Mouse (Mus musculus) hindbrain, embryonic 16.5 days (tissue): Measurements from ENCODE around the gene Tmem158. TPM values are rescaled to one million over a fixed set of nuclear protein-coding genes. Genes with fewer than 3 reads are reported as not detected.

ENCODE experiments used
- ATAC-seq: fragments of 200-750 bp; cut with Nextera tagmentation; 2 replicates; pipeline ENCODE4 v1.8.0; 2017; ENCODE audit warnings: moderate TSS enrichment, moderate library complexity
- H3K27ac ChIP-seq: fragments of 300-500 bp; sonication (generic); 2 replicates; pipeline ENCODE4 v1.5.1; 2014; ENCODE audit warnings: low read depth, mild to moderate bottlenecking, control low read depth, low read length, moderate library complexity
- H3K27me3 ChIP-seq: fragments of 300-500 bp; sonication (generic); replicated peaks from 2 replicates; pipeline ENCODE4 v1.6.1; 2014; ENCODE audit warnings: low read length; ENCODE audit not compliant: control insufficient read depth, insufficient read depth
- H3K36me3 ChIP-seq: fragments of 300-500 bp; sonication (generic); 2 replicates; pipeline ENCODE4 v1.6.1; 2014; ENCODE audit warnings: mild to moderate bottlenecking, low read length, moderate library complexity, mixed read lengths; ENCODE audit not compliant: control insufficient read depth, insufficient read depth
- H3K4me1 ChIP-seq: fragments of 300-500 bp; sonication (generic); 2 replicates; pipeline ENCODE4 v1.6.1; 2014; ENCODE audit warnings: low read depth, low read length; ENCODE audit not compliant: control insufficient read depth, insufficient read depth
- H3K4me2 ChIP-seq: fragments of 300-500 bp; sonication (generic); 2 replicates; pipeline ENCODE4 v1.6.1; 2014; ENCODE audit warnings: mild to moderate bottlenecking, low read length, control low read depth, moderate library complexity
- H3K4me3 ChIP-seq: fragments of 300-500 bp; sonication (generic); 2 replicates; pipeline ENCODE4 v1.5.1; 2014; ENCODE audit warnings: mild to moderate bottlenecking, low read length, control low read depth, moderate library complexity
- H3K9ac ChIP-seq: fragments of 300-500 bp; sonication (generic); 2 replicates; pipeline ENCODE4 v1.6.1; 2014; ENCODE audit warnings: low read depth, mild to moderate bottlenecking, control low read depth, low read length, moderate library complexity
- H3K9me3 ChIP-seq: fragments of 300-500 bp; sonication (generic); 2 replicates; pipeline ENCODE4 v1.6.1; 2014; ENCODE audit warnings: mild to moderate bottlenecking, low read length, moderate library complexity; ENCODE audit not compliant: control insufficient read depth
- WGBS: fragments of 180-500 bp; shearing (Covaris S2); extraction: QIAGEN DNeasy Blood & Tissue Kit; methylation state at CpG from one replicate; pipeline ENCODE4 v1.1.7; 2014; 5-methylcytosine and 5-hydroxymethylcytosine counted together
- polyA plus RNA-seq: library from polyadenylated mRNA; unstranded; fragments of >200 nt; fragmentation: Nextera tagmentation; extraction: Ambion mirVana; gene quantifications from 2 replicates; pipeline ENCODE4 v1.2.1, GENCODE M21; 2015

The Tmem158 gene
- polyA plus RNA-seq, 1 experiment from 2014 or later, result 25.3 TPM

DNA sequence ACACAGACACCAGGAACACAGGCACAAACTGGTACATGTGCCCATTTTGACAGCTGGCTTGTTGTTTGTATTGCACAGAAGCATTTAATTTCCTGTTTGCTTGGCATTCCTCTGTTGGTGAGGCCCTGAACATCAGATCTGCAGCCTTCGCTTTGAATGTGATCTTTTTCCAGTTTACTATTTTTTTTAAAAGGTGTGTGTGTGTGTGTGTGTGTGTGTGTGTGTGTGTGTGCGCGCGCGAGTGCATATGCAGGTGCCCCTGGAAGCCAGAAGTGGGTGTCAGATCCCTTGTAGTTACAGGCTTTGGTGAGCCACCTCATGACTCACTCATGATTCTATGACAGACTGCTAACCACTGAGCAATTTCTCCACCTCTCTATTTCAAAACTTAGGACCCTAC, 20.3 kb downstream of the Tmem158 start:
- ATAC-seq, result no peak
- Histone ChIP-seq H3K27ac (no peak overlapping the region), H3K27me3 (no peaks in the 10 kb centered on the region), H3K4me2 (no peak overlapping the region), H3K9ac (no peak overlapping the region), H3K4me1 (peaks cover 2% of the 10 kb centered on the region), H3K36me3 (no peaks in the 10 kb centered on the region), H3K4me3 (no peak overlapping the region), H3K9me3 (no peaks in the 10 kb centered on the region)
- WGBS, result 98% methylated on average over 5 of the region's 5 CpGs

DNA sequence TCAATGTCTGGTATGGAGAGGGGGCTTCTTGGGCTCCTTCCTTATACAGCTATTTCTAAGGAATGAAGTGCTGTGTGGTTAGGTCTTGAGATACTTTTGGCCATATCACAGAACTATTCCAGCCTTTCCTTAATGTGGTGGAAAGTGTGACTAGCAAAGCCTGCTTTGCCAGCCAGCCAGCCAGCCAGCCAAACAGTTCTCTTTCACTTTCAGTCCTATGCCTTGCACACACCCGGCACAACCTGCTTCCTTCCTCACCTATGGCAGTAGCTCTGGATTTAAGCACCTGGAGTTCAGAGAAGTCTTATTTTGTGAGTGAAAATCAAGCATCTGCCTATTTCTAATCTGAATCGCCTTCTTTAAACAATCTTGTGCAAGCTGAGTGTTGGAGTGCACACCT, 20.9 kb downstream of the Tmem158 start:
- Histone ChIP-seq H3K4me1 (peaks cover 2% of the 10 kb centered on the region), H3K27ac (no peak overlapping the region), H3K9ac (no peak overlapping the region), H3K9me3 (no peaks in the 10 kb centered on the region), H3K36me3 (no peaks in the 10 kb centered on the region), H3K27me3 (no peaks in the 10 kb centered on the region), H3K4me3 (no peak overlapping the region), H3K4me2 (no peak overlapping the region)
- ATAC-seq, result no peak
- WGBS, result 81% methylated on average over 2 of the region's 2 CpGs

DNA sequence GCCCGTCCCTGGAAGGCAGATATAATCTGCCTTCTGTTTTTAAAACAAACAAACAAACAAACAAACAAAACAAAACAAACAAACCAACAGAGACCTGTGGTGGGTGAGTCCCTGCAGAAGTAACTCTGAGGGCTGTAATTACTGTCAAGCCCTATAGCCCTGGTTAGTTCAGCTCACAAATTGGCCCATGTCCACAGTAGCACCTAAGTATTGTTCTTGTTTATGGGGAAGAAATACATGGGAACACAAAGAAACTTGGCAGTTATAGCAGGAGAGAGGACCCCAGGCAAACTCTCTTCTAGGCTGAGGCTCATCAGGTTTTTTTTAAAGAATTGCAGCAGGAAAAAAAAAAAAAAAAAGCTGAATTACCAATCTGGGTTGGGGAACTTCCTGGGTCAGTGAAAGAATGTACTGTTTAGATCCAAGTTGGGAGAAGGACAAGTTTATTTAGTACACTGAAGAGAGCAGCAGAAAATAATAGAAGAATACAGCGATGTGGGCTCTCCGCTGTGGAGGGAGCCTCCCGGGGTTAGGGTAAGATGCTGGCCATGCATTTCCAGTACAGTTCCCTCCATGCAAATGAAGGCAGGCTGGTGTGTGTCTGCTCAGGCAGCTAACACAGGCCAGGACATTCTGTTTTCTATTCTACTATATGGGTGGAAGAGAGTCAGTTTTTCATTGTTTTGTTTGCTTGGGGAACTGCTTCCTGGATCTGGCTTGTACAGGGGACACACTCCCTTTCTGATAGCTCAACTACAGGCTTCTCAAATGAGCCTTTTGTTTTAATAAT, 22.1 kb downstream of the Tmem158 start:
- no peak for ATAC-seq
- 37% methylated on average over 4 of the region's 4 CpGs for WGBS
- no peaks in the 10 kb centered on the region for H3K27me3 ChIP-seq
- peaks cover 2% of the 10 kb centered on the region for H3K4me1 ChIP-seq
- no peak overlapping the region for H3K9ac ChIP-seq
- no peak overlapping the region for H3K27ac ChIP-seq
- H3K4me3 ChIP-seq, result no peak overlapping the region
- H3K36me3 ChIP-seq, result no peaks in the 10 kb centered on the region
- no peak overlapping the region for H3K4me2 ChIP-seq
- no peaks in the 10 kb centered on the region for H3K9me3 ChIP-seq

DNA sequence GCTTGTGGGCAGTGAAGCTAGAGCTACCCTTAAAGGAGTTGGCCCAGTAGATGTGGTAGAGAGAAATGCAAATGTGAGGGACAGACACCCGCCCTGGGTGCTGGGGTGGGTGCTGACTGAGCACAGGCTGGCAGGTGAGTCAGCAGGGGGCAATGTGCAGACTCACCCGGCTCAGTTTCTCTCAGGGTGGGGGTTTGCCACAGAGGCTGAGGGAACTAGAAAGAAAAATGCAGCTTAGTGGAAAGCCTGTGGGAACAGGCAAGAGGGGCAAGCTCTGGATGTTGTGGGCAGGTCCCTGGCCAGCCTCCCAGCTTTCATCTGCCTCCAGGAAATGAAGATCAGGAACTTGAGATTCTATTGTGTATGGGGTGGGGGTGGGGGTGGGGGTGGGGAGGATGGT, 22.8 kb downstream of the Tmem158 start:
- Histone ChIP-seq H3K4me2 (no peak overlapping the region), H3K27me3 (no peaks in the 10 kb centered on the region), H3K36me3 (no peaks in the 10 kb centered on the region), H3K4me3 (no peak overlapping the region), H3K4me1 (peaks cover 2% of the 10 kb centered on the region), H3K9me3 (no peaks in the 10 kb centered on the region), H3K9ac (no peak overlapping the region), H3K27ac (no peak overlapping the region)
- no peak; the same call in 1 of the 2 replicates for ATAC-seq
- WGBS, result 37% methylated on average over 2 of the region's 2 CpGs

DNA sequence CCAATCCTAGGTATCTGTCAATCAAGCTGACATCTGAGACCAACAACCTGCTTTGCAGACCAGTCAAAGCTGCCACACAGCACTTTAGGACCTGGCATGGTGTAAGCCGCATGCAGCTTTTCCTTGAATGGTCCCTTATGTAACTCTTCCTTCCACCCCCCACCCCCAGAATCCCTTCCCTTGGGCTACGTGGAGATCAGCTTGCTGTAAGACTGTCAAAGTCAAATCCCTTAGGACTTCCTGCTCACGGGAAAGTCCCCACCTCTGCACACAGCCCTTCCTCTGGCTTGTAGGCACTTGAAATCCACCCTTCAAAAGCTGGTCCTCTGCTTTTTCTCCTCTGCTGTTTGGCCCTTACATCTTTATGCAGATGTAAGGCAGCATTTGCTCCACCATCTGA, 24.9 kb downstream of the Tmem158 start:
- 57% methylated on average over 3 of the region's 3 CpGs for WGBS
- Histone ChIP-seq H3K27ac (no peak overlapping the region), H3K9ac (no peak overlapping the region), H3K4me2 (no peak overlapping the region), H3K4me3 (no peak overlapping the region), H3K36me3 (no peaks in the 10 kb centered on the region), H3K27me3 (no peaks in the 10 kb centered on the region), H3K9me3 (no peaks in the 10 kb centered on the region), H3K4me1 (peaks cover 2% of the 10 kb centered on the region)
- no peak for ATAC-seq

DNA sequence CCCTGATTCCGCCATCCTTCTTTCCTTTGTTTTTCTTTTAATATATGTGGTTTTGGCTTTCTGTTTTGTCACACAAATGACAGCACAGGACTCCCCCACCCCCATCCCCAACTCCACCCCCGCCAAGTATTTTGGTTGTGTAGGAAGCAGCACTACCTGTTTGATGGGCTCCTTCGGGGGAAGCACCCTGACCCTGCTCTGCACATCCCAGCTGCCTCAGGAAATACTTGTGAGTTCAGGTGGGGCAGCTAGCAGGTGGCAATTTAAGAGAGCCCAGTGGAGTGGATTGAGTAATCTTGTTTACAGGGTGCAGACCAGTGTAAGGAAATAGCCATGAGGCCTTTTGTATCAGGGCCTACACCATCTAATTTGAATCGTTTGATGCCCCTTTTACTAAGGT, 30.7 kb downstream of the Tmem158 start:
- 75% methylated on average over 4 of the region's 4 CpGs for WGBS

DNA sequence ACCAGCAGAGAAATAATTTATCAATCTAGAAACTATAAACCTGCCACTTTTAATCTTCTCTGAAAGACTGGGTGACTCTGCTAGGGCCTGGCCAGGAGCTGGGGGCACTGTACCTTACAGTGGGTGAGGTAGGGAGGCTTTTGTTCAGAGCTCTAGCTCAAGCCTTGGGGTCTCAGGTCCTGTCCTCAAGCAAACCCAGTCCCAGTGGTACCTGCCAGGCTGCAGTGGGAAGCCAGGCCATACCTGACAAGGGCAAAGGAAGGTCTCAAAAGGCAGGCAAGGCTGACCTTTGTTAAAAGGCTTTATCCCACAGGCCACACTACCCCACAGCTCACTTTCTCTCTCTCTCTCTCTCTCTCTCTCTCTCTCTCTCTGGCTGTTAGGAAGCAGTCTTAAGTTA, 31.9 kb downstream of the Tmem158 start:
- Histone ChIP-seq H3K27me3 (no peaks in the 10 kb centered on the region), H3K4me1 (no peaks in the 10 kb centered on the region), H3K4me3 (no peak overlapping the region), H3K4me2 (no peak overlapping the region), H3K27ac (no peak overlapping the region), H3K36me3 (no peaks in the 10 kb centered on the region), H3K9me3 (no peaks in the 10 kb centered on the region), H3K9ac (no peak overlapping the region)
- ATAC-seq, result no peak

More for the DNA sequence above, 30.7 kb downstream of the Tmem158 start:
- Histone ChIP-seq H3K27me3 (no peaks in the 10 kb centered on the region), H3K27ac (no peak overlapping the region), H3K4me1 (no peaks in the 10 kb centered on the region), H3K4me3 (no peak overlapping the region), H3K36me3 (no peaks in the 10 kb centered on the region), H3K4me2 (no peak overlapping the region), H3K9ac (no peak overlapping the region), H3K9me3 (no peaks in the 10 kb centered on the region)
- ATAC-seq, result no peak

DNA sequence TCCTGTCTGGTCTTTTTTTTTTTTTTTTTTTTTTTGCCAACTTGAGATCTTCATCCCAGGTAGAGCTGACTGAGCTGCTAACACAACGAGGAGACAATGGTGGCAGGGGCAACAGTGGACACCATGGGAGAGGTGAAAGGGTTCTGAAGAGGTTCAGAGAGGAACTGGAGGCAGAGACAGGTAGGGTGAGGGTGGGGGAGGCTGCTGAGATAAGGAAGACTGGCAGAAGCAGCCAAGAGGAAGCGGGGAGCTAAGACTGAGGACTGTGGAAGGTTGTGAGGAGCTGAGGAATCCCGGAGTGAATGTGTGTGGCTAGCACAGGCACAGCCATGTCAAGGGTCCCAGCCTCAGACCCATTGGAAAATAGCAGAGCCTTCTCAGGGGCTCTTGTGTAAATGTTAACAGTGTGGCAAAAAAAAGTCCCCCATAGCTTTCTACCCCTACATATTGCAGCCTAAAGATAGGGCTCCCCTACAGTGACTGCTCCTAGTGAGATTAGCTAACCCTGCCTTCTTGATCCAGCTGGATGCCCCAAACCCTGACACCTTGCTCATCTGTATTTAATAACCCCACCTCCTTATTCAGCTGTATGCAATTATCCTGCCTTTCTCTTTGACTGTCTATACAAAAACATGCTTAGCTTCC, 33.3 kb downstream of the Tmem158 start:
- WGBS, result 77% methylated on average over 3 of the region's 3 CpGs
- ATAC-seq, result no peak
- H3K9me3 ChIP-seq, result no peaks in the 10 kb centered on the region
- H3K4me1 ChIP-seq, result no peaks in the 10 kb centered on the region
- H3K9ac ChIP-seq, result no peak overlapping the region
- H3K27me3 ChIP-seq, result no peaks in the 10 kb centered on the region
- H3K4me2 ChIP-seq, result no peak overlapping the region
- H3K27ac ChIP-seq, result no peak overlapping the region
- H3K4me3 ChIP-seq, result no peak overlapping the region
- no peaks in the 10 kb centered on the region for H3K36me3 ChIP-seq

DNA sequence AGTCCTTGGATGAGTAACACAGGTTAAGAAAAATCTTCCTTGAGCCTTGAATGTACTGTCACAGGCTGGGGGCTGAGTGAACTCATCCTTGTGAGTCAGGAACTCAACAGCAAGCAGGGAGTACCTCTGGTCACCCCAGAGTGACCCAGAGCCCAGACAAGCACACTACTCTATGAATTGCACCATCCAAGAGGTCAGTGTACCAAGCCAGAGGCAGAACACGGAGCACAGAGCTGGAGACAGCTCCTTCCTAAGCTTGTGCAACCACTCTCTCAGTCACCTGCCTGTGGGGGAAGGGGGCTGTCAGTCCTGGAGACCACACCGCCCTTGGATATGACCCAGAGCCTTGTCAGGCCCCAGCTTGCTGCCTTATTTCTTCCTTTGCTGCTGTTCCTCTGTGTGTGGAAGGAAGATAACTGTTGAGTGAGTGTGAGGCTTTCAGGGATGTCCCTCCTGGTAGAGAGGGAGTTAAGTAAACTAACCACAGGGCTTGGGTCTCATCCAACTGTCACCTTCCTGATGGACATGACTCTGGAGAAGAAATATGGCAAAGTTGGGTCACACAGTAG, 35.6 kb downstream of the Tmem158 start:
- Histone ChIP-seq H3K4me1 (no peaks in the 10 kb centered on the region), H3K36me3 (no peaks in the 10 kb centered on the region), H3K27me3 (no peaks in the 10 kb centered on the region), H3K27ac (no peak overlapping the region), H3K9me3 (no peaks in the 10 kb centered on the region), H3K4me3 (no peak overlapping the region), H3K9ac (no peak overlapping the region), H3K4me2 (no peak overlapping the region)
- no peak for ATAC-seq
- whole genome bisulfite sequencing, result 77% methylated on average over 2 of the region's 2 CpGs
